Mouse (Mus musculus) heart, postnatal 0 days (tissue): ENCODE measurements at regions not wholly inside any gene's neighbourhood (a gene's known extent, or its start where the extent isn't known, plus 50 kb on each side); places are given as distances from the start of the nearest gene placed in this dataset.

Source experiments
- ATAC-seq: fragments of 200-750 bp; cut with Nextera tagmentation; 2 replicates; pipeline ENCODE4 v1.8.0; 2017; ENCODE audit warnings: low read depth, moderate number of reproducible peaks, moderate library complexity; ENCODE audit not compliant: insufficient read depth
- DNase-seq: peaks from one replicate; pipeline ENCODE4 v3.0.0-alpha.2; 2016; ENCODE audit warnings: low spot score
- H3K27ac ChIP-seq: fragments of 300-500 bp; sonication (generic); 2 replicates; pipeline ENCODE4 v1.5.1; 2014; ENCODE audit warnings: low read depth, mild to moderate bottlenecking
- H3K27me3 ChIP-seq: fragments of 300-500 bp; sonication (generic); 2 replicates; pipeline ENCODE4 v1.6.1; 2014; ENCODE audit warnings: low read length, mixed read lengths; ENCODE audit not compliant: control insufficient read depth, insufficient read depth
- H3K36me3 ChIP-seq: fragments of 300-500 bp; sonication (generic); replicated peaks from 2 replicates; pipeline ENCODE4 v1.6.1; 2014; ENCODE audit warnings: low read length, mixed read lengths; ENCODE audit not compliant: control insufficient read depth, insufficient read depth
- H3K4me1 ChIP-seq: fragments of 300-500 bp; sonication (generic); 2 replicates; pipeline ENCODE4 v1.6.1; 2014; ENCODE audit warnings: antibody characterized with exemption; ENCODE audit not compliant: control insufficient read depth, insufficient read depth
- H3K4me2 ChIP-seq: fragments of 300-500 bp; sonication (generic); 2 replicates; pipeline ENCODE4 v1.6.1; 2014; ENCODE audit warnings: low read depth, mild to moderate bottlenecking, low read length, moderate library complexity
- H3K4me3 ChIP-seq: fragments of 300-500 bp; sonication (generic); 2 replicates; pipeline ENCODE4 v1.5.1; 2014; ENCODE audit warnings: low read depth, low read length
- H3K9ac ChIP-seq: fragments of 300-500 bp; sonication (generic); replicated peaks from 2 replicates; pipeline ENCODE4 v1.6.1; 2014; ENCODE audit warnings: low read depth, low read length, mixed read lengths
- H3K9me3 ChIP-seq: fragments of 300-500 bp; sonication (generic); replicated peaks from 2 replicates; pipeline ENCODE4 v1.6.1; 2016; ENCODE audit warnings: low read length; ENCODE audit not compliant: control insufficient read depth
- CTCF ChIP-seq: IDR thresholded peaks from 2 replicates; pipeline ENCODE4 v1.5.1; 2016; ENCODE audit warnings: antibody characterized with exemption, control low read depth, low read depth
- EP300 ChIP-seq: IDR thresholded peaks from 2 replicates; pipeline ENCODE4 v1.6.1; 2016; ENCODE audit warnings: antibody characterized with exemption, low read depth
- WGBS: fragments of 180-500 bp; shearing (Covaris S2); extraction: QIAGEN DNeasy Blood & Tissue Kit; methylation state at CpG from one replicate; pipeline ENCODE4 v1.1.7; 2014; 5-methylcytosine and 5-hydroxymethylcytosine counted together

- no peak for ATAC-seq
Measured at GRCm38 (mm10) chr1:184358226-184358568, 324.1 kb upstream of the 1700056E22Rik start.

GRCm38 (mm10) chr1:184357474-184358225 lies 323.5 kb upstream of the 1700056E22Rik start:
- H3K27ac ChIP-seq = 0 out of 2 replicates have a peak overlapping the region, but pooled peaks have one; percentile 22
- peak; percentile 34 for DNase-seq
- 30% methylated on average over 4 of the region's 4 CpGs for WGBS

More at GRCm38 (mm10) chr1:184358226-184358568, 324.1 kb upstream of the 1700056E22Rik start:
- Histone ChIP-seq H3K27ac (no peak overlapping the region), H3K9ac (no peak overlapping the region), H3K4me2 (no peak overlapping the region), H3K9me3 (no peaks in the 10 kb centered on the region), H3K4me1 (peaks cover 5% of the 10 kb centered on the region; the same call in 1 of the 2 replicates), H3K36me3 (no peaks in the 10 kb centered on the region), H3K27me3 (no peaks in the 10 kb centered on the region), H3K4me3 (no peak overlapping the region)
- TF ChIP-seq CTCF = no peak
- TF ChIP-seq EP300 = no peak
- DNase-seq = no peak
- 46% methylated on average over 6 of the region's 6 CpGs for WGBS

GRCm38 (mm10) chr1:184353832-184354449 lies 319.8 kb upstream of the 1700056E22Rik start:
- Histone ChIP-seq H3K36me3 (no peaks in the 10 kb centered on the region), H3K4me2 (no peak overlapping the region), H3K27me3 (no peaks in the 10 kb centered on the region), H3K9ac (no peak overlapping the region), H3K4me1 (peaks cover 5% of the 10 kb centered on the region; the same call in 1 of the 2 replicates), H3K9me3 (no peaks in the 10 kb centered on the region), H3K27ac (no peak overlapping the region), H3K4me3 (no peak overlapping the region)
- ATAC-seq = no peak
- TF ChIP-seq CTCF (no peak), EP300 (no peak)
- WGBS = 76% methylated on average over 8 of the region's 8 CpGs
- DNase-seq = no peak

More at GRCm38 (mm10) chr1:184357474-184358225, 323.5 kb upstream of the 1700056E22Rik start:
- TF ChIP-seq CTCF (no peak), EP300 (no peak)
- H3K4me1 ChIP-seq = peaks cover 5% of the 10 kb centered on the region; the same call in 1 of the 2 replicates
- no peaks in the 10 kb centered on the region for H3K36me3 ChIP-seq
- H3K9me3 ChIP-seq = no peaks in the 10 kb centered on the region
- H3K4me2 ChIP-seq = no peak overlapping the region
- H3K9ac ChIP-seq = no peak overlapping the region
- no peak for ATAC-seq
- H3K4me3 ChIP-seq = no peak overlapping the region
- H3K27me3 ChIP-seq = no peaks in the 10 kb centered on the region

- TF ChIP-seq EP300 (no peak), CTCF (no peak)
- Histone ChIP-seq H3K9ac (no peak overlapping the region), H3K27me3 (no peaks in the 10 kb centered on the region), H3K4me1 (no peaks in the 10 kb centered on the region; the same call in 1 of the 2 replicates), H3K36me3 (no peaks in the 10 kb centered on the region), H3K4me2 (no peak overlapping the region), H3K4me3 (no peak overlapping the region), H3K27ac (no peak overlapping the region), H3K9me3 (no peaks in the 10 kb centered on the region)
- ATAC-seq (no peak), DNase-seq (no peak)
- 34% methylated on average over 5 of the region's 5 CpGs for WGBS
Measured at GRCm38 (mm10) chr1:184351760-184352159, 317.7 kb upstream of the 1700056E22Rik start.

- Histone ChIP-seq H3K9me3 (no peaks in the 10 kb centered on the region), H3K4me3 (no peak overlapping the region), H3K9ac (no peak overlapping the region), H3K27me3 (no peaks in the 10 kb centered on the region), H3K27ac (no peak overlapping the region), H3K4me1 (no peaks in the 10 kb centered on the region), H3K36me3 (no peaks in the 10 kb centered on the region), H3K4me2 (no peak overlapping the region)
- TF ChIP-seq EP300 = no peak
- ATAC-seq (no peak), DNase-seq (no peak)
- WGBS = 40% methylated on average over 2 of the region's 2 CpGs
Measured at GRCm38 (mm10) chr1:184344829-184345228, 310.7 kb upstream of the 1700056E22Rik start.
